13 mouse cellular contexts compared by ENCODE assay signal in the genomic region with DNA sequence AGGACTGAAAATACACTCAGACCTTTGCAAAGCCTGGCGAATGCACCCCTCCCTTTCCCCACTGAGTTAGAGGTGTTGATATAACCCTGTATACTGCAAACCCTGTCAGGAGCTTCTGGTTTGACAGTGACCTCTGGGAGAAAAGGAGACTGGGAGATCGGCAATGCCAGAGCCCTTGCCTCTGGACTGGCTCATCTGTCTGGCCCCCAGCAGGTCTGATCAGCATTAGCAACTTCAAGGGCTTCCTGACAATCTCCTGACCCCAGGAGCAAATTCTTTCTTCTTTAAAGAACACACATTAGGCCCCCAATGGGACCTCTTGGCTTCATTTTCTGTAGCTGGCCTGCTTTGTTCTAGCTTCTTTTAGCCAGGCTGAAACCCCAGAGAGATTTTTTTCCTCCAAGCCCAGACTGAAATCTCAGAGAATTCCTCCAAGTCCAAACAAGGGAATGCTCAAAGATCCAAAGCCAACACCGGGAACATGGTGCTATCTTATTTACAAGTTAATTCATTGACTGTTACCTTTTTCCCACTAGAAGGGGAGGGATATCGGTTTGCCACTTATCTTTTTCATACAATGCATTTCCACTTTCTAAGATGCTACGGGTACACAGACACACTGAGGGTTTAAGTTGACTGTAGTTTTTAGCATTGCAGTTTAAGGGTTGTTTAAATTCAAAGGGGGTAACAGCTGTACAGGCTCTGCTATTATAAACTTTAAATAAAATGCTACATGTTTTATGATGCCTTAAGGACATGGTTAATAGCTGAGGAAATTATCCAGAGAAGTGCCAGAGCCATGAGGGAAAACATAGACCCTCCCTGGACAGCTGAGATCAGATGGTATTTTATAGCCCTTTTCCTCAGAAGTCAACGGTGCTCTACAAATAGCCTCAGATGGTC.
A peak's percentile ranks its signal among the peaks of the same experiment; 100 is the strongest.
DNase-seq lines count a peak whose midpoint lies in the region; ATAC-seq and TF ChIP-seq lines count a peak whose summit lies in the region.
"Had no signal": no experiment of that assay in that cellular context is flagged by ENCODE, and none has a peak within 500 bp of the region (broad histone marks: within the 10 kb centered on the region; RNA-seq: fewer than 3 reads in every experiment).

No protein-coding gene starts in this region.

- no peak for TF ChIP-seq POLR2A in heart, adult 2 months (IDR thresholded peaks at IDR 0.05; ENCODE audit: insufficient read depth, low read depth, low read length)

- no peak for TF ChIP-seq EP300 in heart, adult 2 months (IDR thresholded peaks at IDR 0.05; ENCODE audit: insufficient read depth, low read depth, low read length)

- peak overlapping the region; percentile 51 for H3K27ac ChIP-seq in heart, adult 2 months
- peak overlapping the region; percentile 88 for H3K27ac ChIP-seq in kidney, embryonic 16.5 days (ENCODE audit: low read length)
- H3K27ac ChIP-seq in intestine, embryonic 16.5 days (ENCODE audit: low read length): peak overlapping the region; percentile 80
- H3K27ac ChIP-seq in stomach, embryonic 15.5 days: peak overlapping the region; percentile 87
- H3K27ac ChIP-seq in liver, embryonic 11.5 days (ENCODE audit: low read depth, low read length): no peak overlapping the region
- H3K27ac ChIP-seq: hindbrain, embryonic 15.5 days; layer of hippocampus, adult 2 months had no signal

- no peak for DNase-seq in heart, adult 2 months
- no peak for DNase-seq in heart, adult 8-10 months (ENCODE audit: low spot score)
- DNase-seq in kidney, postnatal 14 days: no peak
- no peak for DNase-seq in thymus, postnatal 36 days
- DNase-seq in liver, embryonic 11.5 days (ENCODE audit: low spot score): no peak
- DNase-seq: cerebellum, postnatal 36 days; lung, adult 2 months; thymus, postnatal 14 days had no signal

- no peak for TF ChIP-seq CTCF in heart, adult 2 months (IDR thresholded peaks at IDR 0.05)

- no peaks in the 10 kb centered on the region for H3K79me2 ChIP-seq in heart, adult 2 months (replicated peaks; ENCODE audit: control insufficient read depth, insufficient read depth, low read length)

- no peaks in the 10 kb centered on the region for H3K27me3 ChIP-seq in heart, adult 2 months (ENCODE audit: control insufficient read depth, insufficient read depth, low read length)
- no peaks in the 10 kb centered on the region for H3K27me3 ChIP-seq in kidney, embryonic 16.5 days (ENCODE audit: insufficient read depth, low read length)
- H3K27me3 ChIP-seq in intestine, embryonic 16.5 days (replicated peaks; ENCODE audit: control insufficient read depth, insufficient read depth, low read length): no peaks in the 10 kb centered on the region
- no peaks in the 10 kb centered on the region for H3K27me3 ChIP-seq in stomach, embryonic 15.5 days (replicated peaks)
- H3K27me3 ChIP-seq in liver, embryonic 11.5 days (replicated peaks; ENCODE audit: control insufficient read depth, insufficient read depth, low read length): no peaks in the 10 kb centered on the region
- H3K27me3 ChIP-seq: hindbrain, embryonic 15.5 days had no signal

- intact Hi-C loops in heart, adult 2 months (cut with DNase I): loop anchor here (10.0 kb wide), 1 partner anchor 342 kb away; no protein-coding TSS in a partner anchor

- no peak overlapping the region for H3K4me3 ChIP-seq in heart, adult 2 months
- no peak overlapping the region for H3K4me3 ChIP-seq in kidney, embryonic 16.5 days (ENCODE audit: low read length)
- no peak overlapping the region for H3K4me3 ChIP-seq in intestine, embryonic 16.5 days (ENCODE audit: low read length)
- no peak overlapping the region for H3K4me3 ChIP-seq in stomach, embryonic 15.5 days (replicated peaks)
- no peak overlapping the region for H3K4me3 ChIP-seq in liver, embryonic 11.5 days (ENCODE audit: low read depth, low read length)
- H3K4me3 ChIP-seq: hindbrain, embryonic 15.5 days; layer of hippocampus, adult 2 months had no signal

- no peak overlapping the region for H3K9ac ChIP-seq in heart, adult 2 months (ENCODE audit: low read depth, low read length)
- no peak overlapping the region; the same call in 1 of the 2 replicates for H3K9ac ChIP-seq in kidney, embryonic 16.5 days (replicated peaks; ENCODE audit: low read length)
- H3K9ac ChIP-seq in intestine, embryonic 16.5 days (ENCODE audit: low read depth, low read length): 0 out of 2 replicates have a peak overlapping the region, but pooled peaks have one; percentile 8
- H3K9ac ChIP-seq in stomach, embryonic 15.5 days: 0 out of 2 replicates have a peak overlapping the region, but pooled peaks have one; percentile 8
- no peak overlapping the region for H3K9ac ChIP-seq in liver, embryonic 11.5 days (ENCODE audit: low read depth, low read length)
- H3K9ac ChIP-seq: hindbrain, embryonic 15.5 days had no signal

- peak; percentile 24; the same call in 1 of the 2 replicates for ATAC-seq in kidney, embryonic 16.5 days (ENCODE audit: low FRiP score, low TSS enrichment)
- ATAC-seq in intestine, embryonic 16.5 days: peak; percentile 67
- ATAC-seq in stomach, embryonic 15.5 days (ENCODE audit: insufficient read depth, low FRiP score, low read depth): peak; percentile 44
- ATAC-seq in liver, embryonic 11.5 days (replicated peaks; ENCODE audit: low FRiP score): no peak

- H3K9me3 ChIP-seq in kidney, embryonic 16.5 days (ENCODE audit: low read length): no peaks in the 10 kb centered on the region
- H3K9me3 ChIP-seq in intestine, embryonic 16.5 days (ENCODE audit: control insufficient read depth, low read length): no peaks in the 10 kb centered on the region
- no peaks in the 10 kb centered on the region for H3K9me3 ChIP-seq in stomach, embryonic 15.5 days
- H3K9me3 ChIP-seq in liver, embryonic 11.5 days (ENCODE audit: control insufficient read depth, low read length): no peaks in the 10 kb centered on the region
- H3K9me3 ChIP-seq: hindbrain, embryonic 15.5 days had no signal

- no peak overlapping the region for H3K4me2 ChIP-seq in kidney, embryonic 16.5 days (replicated peaks; ENCODE audit: low read depth, low read length)
- no peak overlapping the region for H3K4me2 ChIP-seq in intestine, embryonic 16.5 days (ENCODE audit: low read depth, low read length)
- no peak overlapping the region for H3K4me2 ChIP-seq in stomach, embryonic 15.5 days
- no peak overlapping the region for H3K4me2 ChIP-seq in liver, embryonic 11.5 days
- H3K4me2 ChIP-seq: hindbrain, embryonic 15.5 days had no signal

- peaks cover 6% of the 10 kb centered on the region for H3K4me1 ChIP-seq in heart, adult 2 months (ENCODE audit: control insufficient read depth, insufficient read depth, low read length)
- peaks cover 23% of the 10 kb centered on the region for H3K4me1 ChIP-seq in kidney, embryonic 16.5 days (ENCODE audit: insufficient read depth, low read length)
- H3K4me1 ChIP-seq in intestine, embryonic 16.5 days (ENCODE audit: control insufficient read depth, insufficient read depth, low read length): peaks cover 17% of the 10 kb centered on the region
- H3K4me1 ChIP-seq in stomach, embryonic 15.5 days: peaks cover 20% of the 10 kb centered on the region
- peaks cover 16% of the 10 kb centered on the region; the same call in 1 of the 2 replicates for H3K4me1 ChIP-seq in liver, embryonic 11.5 days (replicated peaks; ENCODE audit: control insufficient read depth, insufficient read depth, low read length)
- H3K4me1 ChIP-seq: hindbrain, embryonic 15.5 days had no signal

- H3K36me3 ChIP-seq in heart, adult 2 months (ENCODE audit: control insufficient read depth, insufficient read depth, low read length): peaks cover 7% of the 10 kb centered on the region
- no peaks in the 10 kb centered on the region for H3K36me3 ChIP-seq in kidney, embryonic 16.5 days (ENCODE audit: insufficient read depth, low read length)
- no peaks in the 10 kb centered on the region for H3K36me3 ChIP-seq in intestine, embryonic 16.5 days (ENCODE audit: control insufficient read depth, insufficient read depth, low read length)
- H3K36me3 ChIP-seq in stomach, embryonic 15.5 days: no peaks in the 10 kb centered on the region
- H3K36me3 ChIP-seq in liver, embryonic 11.5 days (ENCODE audit: control insufficient read depth, insufficient read depth, low read length): no peaks in the 10 kb centered on the region
- H3K36me3 ChIP-seq: hindbrain, embryonic 15.5 days had no signal

- WGBS in heart, adult 2 months: 36% methylated on average over 6 of the region's 6 CpGs
- 29% methylated on average over 6 of the region's 6 CpGs for WGBS in kidney, embryonic 16.5 days
- WGBS in intestine, embryonic 16.5 days: 29% methylated on average over 6 of the region's 6 CpGs
- 32% methylated on average over 6 of the region's 6 CpGs for WGBS in stomach, embryonic 15.5 days
- WGBS in liver, embryonic 11.5 days: 38% methylated on average over 6 of the region's 6 CpGs

Comparison
In these comparisons a context has a peak if more than half of its experiments do, and no peak if none do; other contexts are left out.
1. H3K9ac ChIP-seq: peak in intestine, embryonic 16.5 days (single experiment) and stomach, embryonic 15.5 days (single experiment); none in heart, adult 2 months (single experiment), kidney, embryonic 16.5 days (single experiment) and liver, embryonic 11.5 days (single experiment).